Mouse (Mus musculus) bone marrow, adult 2 months (tissue): ENCODE measurements at regions not wholly inside any gene's neighbourhood (a gene's known extent, or its start where the extent isn't known, plus 50 kb on each side); places are given as distances from the start of the nearest gene placed in this dataset.

Experiments
- CTCF ChIP-seq: fragments of 200-500 bp; IDR thresholded peaks from 2 replicates; pipeline ENCODE4 v1.5.1; 2011; ENCODE audit warnings: low read length, control low read depth; ENCODE audit not compliant: control insufficient read depth, insufficient read depth
- POLR2A ChIP-seq: fragments of 200-500 bp; IDR thresholded peaks from 2 replicates; pipeline ENCODE4 v1.6.1; 2011; ENCODE audit warnings: low read depth, mild to moderate bottlenecking, control low read depth, low read length, borderline replicate concordance; ENCODE audit not compliant: control insufficient read depth

DNA sequence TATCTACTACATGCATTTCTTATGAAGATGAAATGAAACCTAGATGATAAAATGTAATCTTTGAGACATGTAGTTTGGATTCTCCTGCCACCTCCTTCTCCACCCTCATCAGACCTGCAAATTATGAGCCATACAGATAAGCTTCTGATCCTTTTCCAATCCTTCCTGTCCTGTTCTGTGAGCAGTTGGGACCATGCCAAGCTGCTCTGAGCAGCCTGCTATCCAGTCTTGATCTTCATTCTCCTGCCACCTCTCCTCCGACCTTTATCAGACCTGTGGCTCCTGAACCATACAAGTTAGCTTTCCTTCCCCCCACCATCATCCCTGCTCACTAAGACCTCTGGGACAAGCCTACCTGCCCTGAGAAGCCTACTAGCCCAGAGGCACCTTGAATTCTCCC, 689.8 kb upstream of the Map3k7 start:
- TF ChIP-seq CTCF, result no peak
- no peak for TF ChIP-seq POLR2A
